In the genomic region with DNA sequence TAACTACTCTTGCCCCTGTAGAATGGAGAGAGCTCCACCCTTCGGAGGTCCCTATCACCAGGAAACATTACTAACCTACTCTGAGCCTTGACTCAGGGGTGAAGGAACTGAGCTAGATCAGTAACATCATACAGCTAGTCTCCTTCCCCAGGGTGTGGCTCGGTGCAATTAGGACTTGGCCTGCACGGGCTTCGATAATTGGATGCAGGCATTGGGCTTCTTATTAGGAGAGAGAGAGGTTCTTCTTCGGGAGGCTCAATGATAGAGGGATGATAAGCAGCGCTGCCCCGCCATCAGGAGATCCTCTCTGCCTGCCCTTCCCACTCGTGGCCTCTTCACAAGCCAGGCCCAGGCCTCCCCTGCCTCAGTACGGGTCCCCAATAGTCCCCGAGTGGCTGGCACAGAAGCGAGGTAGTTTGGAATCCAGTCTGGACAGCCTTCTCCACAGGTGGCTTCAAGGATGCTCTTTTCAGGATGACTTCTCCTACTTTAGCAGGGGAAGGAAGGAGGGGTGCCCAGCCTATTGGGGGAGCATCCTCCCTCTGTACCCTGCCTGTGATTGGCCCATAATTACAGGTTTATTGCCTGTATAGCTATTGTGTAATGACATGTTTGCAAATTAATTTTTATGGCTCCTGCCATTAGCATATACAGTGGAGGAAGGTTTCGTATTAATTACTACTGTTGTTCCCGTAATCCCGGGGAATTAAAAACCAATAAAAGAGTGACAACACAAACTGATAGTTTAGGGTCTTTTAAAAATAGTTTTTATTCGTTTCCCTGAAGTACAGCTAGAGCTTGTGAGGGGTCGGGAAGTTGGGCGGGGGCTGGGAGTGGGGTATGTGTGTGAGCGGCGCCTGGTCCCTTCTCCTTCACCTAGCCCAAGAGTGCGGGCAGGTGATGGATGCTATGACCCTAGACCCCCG, we compare ENCODE assay signal across 9 mouse cellular contexts.
DNase-seq lines count a peak whose midpoint lies in the region; ATAC-seq and TF ChIP-seq lines count a peak whose summit lies in the region.
"Had no signal": no experiment of that assay in that cellular context is flagged by ENCODE, and none has a peak within 500 bp of the region (broad histone marks: within the 10 kb centered on the region; RNA-seq: fewer than 3 reads in every experiment).

No protein-coding gene starts in this region.

- no peak for ATAC-seq in heart, embryonic 16.5 days (replicated peaks; ENCODE audit: extremely low read depth, insufficient read depth, low FRiP score)
- peak; percentile 4; the same call in 1 of the 2 replicates for ATAC-seq in hindbrain, postnatal 0 days
- no peak for ATAC-seq in midbrain, embryonic 15.5 days (replicated peaks)
- ATAC-seq: Patski had no signal

- H3K27ac ChIP-seq in heart, embryonic 16.5 days (ENCODE audit: low read length) = no peak overlapping the region
- peak overlapping the region; percentile 99 for H3K27ac ChIP-seq in hindbrain, postnatal 0 days
- H3K27ac ChIP-seq in midbrain, embryonic 15.5 days = peak overlapping the region; percentile 100

- no peaks in the 10 kb centered on the region for H3K36me3 ChIP-seq in heart, embryonic 16.5 days (ENCODE audit: control insufficient read depth, insufficient read depth)
- H3K36me3 ChIP-seq in hindbrain, postnatal 0 days (ENCODE audit: insufficient read depth, low read length) = no peaks in the 10 kb centered on the region
- H3K36me3 ChIP-seq in midbrain, embryonic 15.5 days (replicated peaks) = no peaks in the 10 kb centered on the region

- peak; percentile 19; the same call in 1 of the 2 replicates for TF ChIP-seq CTCF in hindbrain, postnatal 0 days (IDR thresholded peaks at IDR 0.05; ENCODE audit: low read depth)

- peak overlapping the region; percentile 94 for H3K4me2 ChIP-seq in heart, embryonic 16.5 days (ENCODE audit: low read depth, low read length)
- H3K4me2 ChIP-seq in hindbrain, postnatal 0 days (ENCODE audit: low read depth, low read length) = peak overlapping the region; percentile 97
- peak overlapping the region; percentile 91 for H3K4me2 ChIP-seq in midbrain, embryonic 15.5 days

- H3K9ac ChIP-seq in heart, embryonic 16.5 days (ENCODE audit: low read length) = no peak overlapping the region
- H3K9ac ChIP-seq in hindbrain, postnatal 0 days (replicated peaks; ENCODE audit: low read length) = peak overlapping the region; percentile 89; the same call in 1 of the 2 replicates
- H3K9ac ChIP-seq in midbrain, embryonic 15.5 days = peak overlapping the region; percentile 75

- WGBS in heart, embryonic 16.5 days = 53% methylated on average over 21 of the region's 21 CpGs
- 25% methylated on average over 21 of the region's 21 CpGs for WGBS in hindbrain, postnatal 0 days
- WGBS in midbrain, embryonic 15.5 days = 21% methylated on average over 21 of the region's 21 CpGs

- H3K27me3 ChIP-seq in heart, embryonic 16.5 days (ENCODE audit: control insufficient read depth, insufficient read depth, low read length) = no peaks in the 10 kb centered on the region
- no peaks in the 10 kb centered on the region for H3K27me3 ChIP-seq in hindbrain, postnatal 0 days (ENCODE audit: insufficient read depth, low read length)
- H3K27me3 ChIP-seq in midbrain, embryonic 15.5 days (replicated peaks) = no peaks in the 10 kb centered on the region
- H3K27me3 ChIP-seq: Patski had no signal

- H3K4me1 ChIP-seq in heart, embryonic 16.5 days (ENCODE audit: control insufficient read depth, insufficient read depth, low read length) = peaks cover 42% of the 10 kb centered on the region
- peaks cover 37% of the 10 kb centered on the region for H3K4me1 ChIP-seq in hindbrain, postnatal 0 days (ENCODE audit: insufficient read depth, low read length)
- peaks cover 53% of the 10 kb centered on the region for H3K4me1 ChIP-seq in midbrain, embryonic 15.5 days

- H3K9me3 ChIP-seq in heart, embryonic 16.5 days (replicated peaks; ENCODE audit: control insufficient read depth, low read length) = no peaks in the 10 kb centered on the region
- no peaks in the 10 kb centered on the region for H3K9me3 ChIP-seq in hindbrain, postnatal 0 days (ENCODE audit: low read length)
- no peaks in the 10 kb centered on the region for H3K9me3 ChIP-seq in midbrain, embryonic 15.5 days

- DNase-seq in heart, adult 18-20 months = no peak
- DNase-seq in c-Kit-positive CD71-positive TER-119-negative erythroid progenitor cells, embryonic 14.5 days (ENCODE audit: low read depth) = peak; percentile 75
- peak; percentile 38 for DNase-seq in hindbrain, postnatal 0 days (ENCODE audit: low spot score)
- no peak for DNase-seq in right cerebral cortex, adult 2 months (ENCODE audit: low spot score in 2 of 2)
- DNase-seq in embryo, embryonic 11 days = no peak
- DNase-seq in kidney, postnatal 4 days = no peak

- H3K4me3 ChIP-seq in heart, embryonic 16.5 days (ENCODE audit: low read length) = no peak overlapping the region
- peak overlapping the region; percentile 92; the same call in 1 of the 2 replicates for H3K4me3 ChIP-seq in hindbrain, postnatal 0 days (ENCODE audit: low read length)
- peak overlapping the region; percentile 61 for H3K4me3 ChIP-seq in midbrain, embryonic 15.5 days

Comparison
In these comparisons a context has a peak if more than half of its experiments do, and no peak if none do; other contexts are left out.
1. DNase-seq: peak in c-Kit-positive CD71-positive TER-119-negative erythroid progenitor cells, embryonic 14.5 days (single experiment) and hindbrain, postnatal 0 days (single experiment); none in heart, adult 18-20 months (0 of 2), right cerebral cortex, adult 2 months (0 of 2), embryo, embryonic 11 days (single experiment) and kidney, postnatal 4 days (0 of 2).
2. Peak in every context shown above with its lines, with median percentiles within 50 percentile points of each other: H3K4me2 ChIP-seq.